Mouse (Mus musculus) cerebellum, adult 2 months (tissue): ENCODE data around the gene Defb45. TPM values are rescaled to one million over a fixed set of nuclear protein-coding genes. Genes with fewer than 3 reads are reported as not detected.

Experiments used
- DNase-seq, 2 experiments: peaks; one replicate each; pipeline ENCODE4 v3.0.0; 2021
- H3K27ac ChIP-seq: fragments of 200-500 bp; 2 replicates; pipeline ENCODE4 v1.5.1; 2012; ENCODE audit warnings: low read length, control low read depth, inconsistent platforms; ENCODE audit not compliant: insufficient read depth
- H3K27me3 ChIP-seq: fragments of 200-500 bp; 2 replicates; pipeline ENCODE4 v1.6.1; 2012; ENCODE audit warnings: inconsistent platforms, mild to moderate bottlenecking, low read length, moderate library complexity; ENCODE audit not compliant: control insufficient read depth, insufficient read depth
- H3K4me1 ChIP-seq: fragments of 200-500 bp; 2 replicates; pipeline ENCODE4 v1.6.1; 2011; ENCODE audit warnings: low read length; ENCODE audit not compliant: control insufficient read depth, insufficient read depth
- H3K4me3 ChIP-seq: fragments of 200-500 bp; replicated peaks from 2 replicates; pipeline ENCODE3; 2011; ENCODE audit warnings: mild to moderate bottlenecking, low read depth, low read length, control low read depth; ENCODE audit not compliant: insufficient read depth
- CTCF ChIP-seq: fragments of 200-500 bp; IDR thresholded peaks from 2 replicates; pipeline ENCODE4 v1.5.1; 2011; ENCODE audit warnings: low read depth, mild to moderate bottlenecking, control low read depth, low read length, moderate library complexity, borderline replicate concordance; ENCODE audit not compliant: insufficient read depth
- POLR2A ChIP-seq: fragments of 200-500 bp; IDR thresholded peaks from 2 replicates; pipeline ENCODE4 v1.6.1; 2011; ENCODE audit warnings: low read length, control low read depth, borderline replicate concordance; ENCODE audit not compliant: insufficient read depth
- WGBS: fragments of 180-500 bp; shearing (Covaris S2); methylation state at CpG from one replicate; pipeline ENCODE4 v1.1.7; 2018; 5-methylcytosine and 5-hydroxymethylcytosine counted together
- polyA plus RNA-seq: library from polyadenylated mRNA; depleted of rRNA; stranded (reverse); fragments of >200 nt; gene quantifications from 2 replicates; pipeline ENCODE4 v1.2.3, GENCODE M21; 2012; rRNA removed

The Defb45 gene
- not detected in 2 replicates for polyA plus RNA-seq

GRCm38 (mm10) chr2:152599299-152599698 is at the start of gene Defb45:
Gene Defb45 (minus strand): TSS chr2:152599399.
- no peak within 1 kb of the TSS for H3K4me3 ChIP-seq
- no peak for DNase-seq
- no peaks in the 10 kb centered on the region for H3K4me1 ChIP-seq
- TF ChIP-seq POLR2A (no peak), CTCF (no peak)
- WGBS: 42% methylated on average over 7 of the region's 7 CpGs
- H3K27me3 ChIP-seq: no peaks in the 10 kb centered on the region
- H3K27ac ChIP-seq: no peak within 1 kb of the TSS

- H3K4me3 ChIP-seq: no peak overlapping the region
- no peak overlapping the region for H3K27ac ChIP-seq
- TF ChIP-seq CTCF (no peak), POLR2A (no peak)
- H3K27me3 ChIP-seq: no peaks in the 10 kb centered on the region
- H3K4me1 ChIP-seq: no peaks in the 10 kb centered on the region
- DNase-seq: no peak
- 22% methylated on average over 11 of the region's 11 CpGs for WGBS
These were observed 40.4 kb upstream of the Defb45 start for GRCm38 (mm10) chr2:152639406-152640113.

GRCm38 (mm10) chr2:152638865-152639264 is 39.7 kb upstream of the Defb45 start:
- Histone ChIP-seq H3K27ac (no peak overlapping the region), H3K27me3 (no peaks in the 10 kb centered on the region), H3K4me1 (no peaks in the 10 kb centered on the region), H3K4me3 (no peak overlapping the region)
- WGBS: 63% methylated on average over 6 of the region's 6 CpGs
- TF ChIP-seq CTCF (no peak), POLR2A (no peak)
- no peak for DNase-seq

- WGBS: 93% methylated on average over 4 of the region's 4 CpGs
- Histone ChIP-seq H3K4me3 (no peak overlapping the region), H3K27ac (no peak overlapping the region), H3K27me3 (no peaks in the 10 kb centered on the region), H3K4me1 (no peaks in the 10 kb centered on the region)
- no peak for DNase-seq
- TF ChIP-seq POLR2A: no peak
These were observed 38.2 kb upstream of the Defb45 start for GRCm38 (mm10) chr2:152637381-152637780.

- DNase-seq: no peak
- TF ChIP-seq POLR2A: no peak
- no peak for TF ChIP-seq CTCF
- H3K27me3 ChIP-seq: no peaks in the 10 kb centered on the region
- H3K4me3 ChIP-seq: no peak overlapping the region
- H3K4me1 ChIP-seq: no peaks in the 10 kb centered on the region
- H3K27ac ChIP-seq: no peak overlapping the region
- 18% methylated on average over 6 of the region's 6 CpGs for WGBS
These were observed 37.8 kb upstream of the Defb45 start for GRCm38 (mm10) chr2:152637006-152637322.

- WGBS: 26% methylated on average over 23 of the region's 23 CpGs
- no peak for TF ChIP-seq CTCF
- TF ChIP-seq POLR2A: no peak
- Histone ChIP-seq H3K4me1 (no peaks in the 10 kb centered on the region), H3K27ac (no peak overlapping the region), H3K27me3 (no peaks in the 10 kb centered on the region), H3K4me3 (no peak overlapping the region)
- DNase-seq: no peak
These were observed 37.2 kb upstream of the Defb45 start for GRCm38 (mm10) chr2:152636246-152637005.

GRCm38 (mm10) chr2:152634311-152634710 is 35.1 kb upstream of the Defb45 start:
- no peak overlapping the region for H3K27ac ChIP-seq
- no peaks in the 10 kb centered on the region for H3K4me1 ChIP-seq
- TF ChIP-seq CTCF: no peak
- no peak for TF ChIP-seq POLR2A
- WGBS: 76% methylated on average over 29 of the region's 29 CpGs
- H3K27me3 ChIP-seq: no peaks in the 10 kb centered on the region
- H3K4me3 ChIP-seq: no peak overlapping the region
- DNase-seq: no peak

GRCm38 (mm10) chr2:152633334-152633733 is 34.1 kb upstream of the Defb45 start:
- 25% methylated on average over 17 of the region's 17 CpGs for WGBS
- no peak overlapping the region for H3K27ac ChIP-seq
- no peak for TF ChIP-seq POLR2A
- no peak for TF ChIP-seq CTCF
- H3K4me3 ChIP-seq: no peak overlapping the region
- no peak for DNase-seq
- no peaks in the 10 kb centered on the region for H3K4me1 ChIP-seq
- no peaks in the 10 kb centered on the region for H3K27me3 ChIP-seq
